Mouse (Mus musculus) bone marrow macrophage, adult 2 months (primary cell): ENCODE results near the gene Zbtb48. TPM values are rescaled to one million over a fixed set of nuclear protein-coding genes. Genes with fewer than 3 reads are reported as not detected.

Experiments used
- H3K27ac ChIP-seq: 2 replicates; pipeline ENCODE4 v1.5.1; 2012; ENCODE audit warnings: low read depth, low read length; ENCODE audit not compliant: insufficient read depth
- H3K4me1 ChIP-seq: 2 replicates; pipeline ENCODE4 v1.6.1; 2012; ENCODE audit warnings: low read length; ENCODE audit not compliant: control insufficient read depth, insufficient read depth
- H3K4me3 ChIP-seq: 2 replicates; pipeline ENCODE4 v1.5.1; 2012; ENCODE audit warnings: mild to moderate bottlenecking, low read length, moderate library complexity; ENCODE audit not compliant: insufficient read depth
- CTCF ChIP-seq: IDR thresholded peaks from 2 replicates; pipeline ENCODE4 v1.5.1; 2012; ENCODE audit warnings: low read depth, mild to moderate bottlenecking, low read length, moderate library complexity
- POLR2A ChIP-seq: IDR thresholded peaks from 2 replicates; pipeline ENCODE4 v1.6.1; 2012; ENCODE audit warnings: mild to moderate bottlenecking, low read depth, low read length, borderline replicate concordance
- polyA plus RNA-seq: library from polyadenylated mRNA; stranded (reverse); fragments of >200 nt; gene quantifications from 2 replicates; pipeline ENCODE4 v1.2.4, GENCODE M21; 2012; ENCODE audit not compliant: missing spikeins, insufficient read depth, insufficient read length

The Zbtb48 gene
- polyA plus RNA-seq, 1 experiment = 7.5 TPM

GRCm38 (mm10) chr4:152006137-152006536, 21.3 kb downstream of the Zbtb48 start:
- no peak overlapping the region for H3K27ac ChIP-seq
- H3K4me1 ChIP-seq = no peaks in the 10 kb centered on the region; the same call in 1 of the 2 replicates
- peak; percentile 46; the same call in 1 of the 2 replicates for TF ChIP-seq CTCF
- TF ChIP-seq POLR2A = no peak
- no peak overlapping the region for H3K4me3 ChIP-seq

DNA sequence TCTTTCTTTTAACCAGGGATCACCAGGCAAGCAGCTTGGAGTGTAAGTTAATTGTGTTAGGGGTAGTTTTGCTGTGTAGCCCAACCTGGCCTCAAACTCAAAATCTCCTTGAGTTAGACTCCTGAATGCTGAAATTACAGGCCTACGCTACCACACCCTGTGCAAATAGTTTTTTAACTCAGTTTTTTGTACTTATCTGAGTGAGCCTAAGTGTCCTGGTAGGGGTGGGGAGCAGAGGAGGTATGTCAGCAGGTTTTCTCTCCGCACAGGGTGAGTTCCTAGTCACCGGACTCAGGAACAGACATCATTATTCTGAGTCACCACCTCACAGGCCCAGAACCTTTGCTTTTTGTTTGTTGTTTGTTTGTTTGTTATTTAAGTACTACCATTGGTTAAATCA, 25.4 kb downstream of the Zbtb48 start:
- Histone ChIP-seq H3K27ac (no peak overlapping the region), H3K4me3 (no peak overlapping the region), H3K4me1 (peaks cover 22% of the 10 kb centered on the region)
- no peak for TF ChIP-seq CTCF
- TF ChIP-seq POLR2A = no peak

GRCm38 (mm10) chr4:152001335-152001734, 26.1 kb downstream of the Zbtb48 start:
- Histone ChIP-seq H3K4me1 (peaks cover 22% of the 10 kb centered on the region), H3K4me3 (no peak overlapping the region), H3K27ac (no peak overlapping the region)
- TF ChIP-seq POLR2A = no peak
- no peak for TF ChIP-seq CTCF

DNA sequence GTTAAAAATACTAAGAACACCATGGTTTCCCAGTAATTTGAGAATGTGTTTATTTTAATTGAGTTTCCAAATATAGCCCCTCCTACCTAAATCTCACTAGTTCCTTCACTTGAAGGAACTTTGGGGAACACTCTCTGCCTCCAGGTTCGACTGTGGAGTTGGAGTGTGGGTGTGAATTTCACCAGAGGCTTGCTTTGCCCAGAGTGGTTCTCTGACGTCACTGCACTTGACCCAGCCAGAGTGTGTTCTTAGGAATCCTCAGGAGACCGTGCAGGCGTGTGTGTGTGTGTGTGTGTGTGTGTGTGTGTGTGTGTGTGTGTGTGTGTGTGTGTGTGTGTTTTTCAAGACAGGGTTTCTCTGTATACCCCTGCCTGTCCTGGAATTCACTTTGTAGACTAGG, 26.6 kb downstream of the Zbtb48 start:
- peaks cover 22% of the 10 kb centered on the region for H3K4me1 ChIP-seq
- H3K27ac ChIP-seq = no peak overlapping the region
- no peak overlapping the region for H3K4me3 ChIP-seq
- TF ChIP-seq CTCF (no peak), POLR2A (no peak)

- no peak overlapping the region for H3K4me3 ChIP-seq
- TF ChIP-seq CTCF = no peak
- no peak for TF ChIP-seq POLR2A
- H3K4me1 ChIP-seq = peaks cover 23% of the 10 kb centered on the region
- H3K27ac ChIP-seq = peak overlapping the region; percentile 46
These were observed 28.0 kb downstream of the Zbtb48 start for GRCm38 (mm10) chr4:151999481-151999880.

DNA sequence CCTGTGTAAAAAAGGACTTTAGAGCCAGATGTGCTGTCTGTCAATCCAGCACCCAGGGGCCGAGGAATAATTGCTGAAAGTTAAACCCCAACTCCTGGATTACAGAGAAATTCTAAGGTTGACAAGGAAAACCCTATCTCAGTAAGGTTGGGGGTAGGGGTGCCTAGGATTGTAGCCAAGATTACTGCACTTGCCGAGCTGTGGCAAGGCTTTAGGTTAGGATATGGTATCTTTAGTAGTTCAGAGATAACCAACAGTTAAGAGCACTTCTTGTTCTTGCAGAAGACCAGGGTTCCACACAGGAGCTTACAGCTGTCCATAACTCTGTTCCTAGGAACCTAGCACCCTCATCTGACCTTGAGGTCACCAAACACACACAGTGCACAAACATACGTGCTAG, 29.8 kb downstream of the Zbtb48 start:
- TF ChIP-seq POLR2A (no peak), CTCF (no peak)
- Histone ChIP-seq H3K4me3 (no peak overlapping the region), H3K4me1 (peaks cover 25% of the 10 kb centered on the region), H3K27ac (no peak overlapping the region)

DNA sequence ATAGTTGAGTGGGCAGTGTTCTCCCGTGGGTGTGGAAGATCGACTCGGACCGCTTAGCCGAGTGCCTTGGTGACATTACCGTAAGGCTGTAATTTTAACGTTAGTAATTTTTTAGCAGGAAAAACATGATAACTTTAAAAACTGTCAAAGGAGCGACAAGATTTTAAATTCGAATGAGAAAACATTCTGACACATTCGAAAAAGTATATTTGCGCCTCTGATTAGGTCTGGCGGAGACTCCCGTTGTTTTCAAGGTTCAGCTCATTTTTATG, 30.6 kb downstream of the Zbtb48 start:
- peak overlapping the region; percentile 56 for H3K27ac ChIP-seq
- H3K4me1 ChIP-seq = peaks cover 25% of the 10 kb centered on the region
- H3K4me3 ChIP-seq = peak overlapping the region; percentile 85
- TF ChIP-seq POLR2A (no peak), CTCF (no peak)

DNA sequence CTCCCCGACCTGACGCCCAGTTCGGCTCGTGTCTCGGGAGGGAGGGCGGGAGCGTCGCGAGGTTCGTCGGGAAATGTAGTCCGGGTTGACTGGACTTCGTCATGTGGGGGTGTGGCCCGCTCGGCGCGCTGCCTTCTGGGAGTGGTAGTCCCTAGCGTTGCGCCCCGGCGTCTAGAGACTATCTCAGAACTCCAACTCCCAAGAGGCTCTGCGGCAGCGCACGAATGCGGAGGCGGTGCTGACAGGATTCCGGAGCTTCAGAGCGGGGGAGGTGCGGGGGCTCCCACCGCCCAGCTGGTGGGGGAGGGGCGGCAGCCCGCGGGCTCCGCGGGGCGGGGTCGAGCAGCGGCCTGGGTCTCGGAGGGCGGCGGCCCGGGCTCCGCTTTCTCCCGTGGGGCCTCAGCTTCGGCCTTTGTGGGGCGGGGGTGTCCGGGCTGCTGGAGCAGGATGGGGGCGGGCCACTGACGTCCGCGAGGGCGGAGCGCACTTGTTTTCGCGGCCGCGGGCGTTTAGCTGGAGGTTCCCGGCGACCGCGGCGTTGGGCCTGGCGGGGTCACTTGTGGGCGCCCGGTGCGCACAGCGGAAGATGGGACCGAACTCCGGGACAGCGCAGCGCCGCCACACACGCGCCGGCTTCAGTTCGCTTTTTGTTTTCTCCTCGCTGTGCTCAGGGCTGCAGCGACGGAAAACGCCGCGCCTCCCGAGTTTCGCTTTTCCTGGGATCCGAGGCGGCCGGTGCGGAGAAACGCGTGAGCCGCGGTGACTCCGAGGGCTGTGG, 31.1 kb downstream of the Zbtb48 start, which contains the start of gene Phf13:
TSS of gene Phf13 (minus strand) at position 86 of the 778 bp plus-strand sequence.
- H3K4me1 ChIP-seq = peaks cover 25% of the 10 kb centered on the region
- TF ChIP-seq POLR2A (no peak), CTCF (no peak)
- H3K4me3 ChIP-seq = peak within 1 kb of the TSS; percentile 99
- peak within 1 kb of the TSS; percentile 56 for H3K27ac ChIP-seq

DNA sequence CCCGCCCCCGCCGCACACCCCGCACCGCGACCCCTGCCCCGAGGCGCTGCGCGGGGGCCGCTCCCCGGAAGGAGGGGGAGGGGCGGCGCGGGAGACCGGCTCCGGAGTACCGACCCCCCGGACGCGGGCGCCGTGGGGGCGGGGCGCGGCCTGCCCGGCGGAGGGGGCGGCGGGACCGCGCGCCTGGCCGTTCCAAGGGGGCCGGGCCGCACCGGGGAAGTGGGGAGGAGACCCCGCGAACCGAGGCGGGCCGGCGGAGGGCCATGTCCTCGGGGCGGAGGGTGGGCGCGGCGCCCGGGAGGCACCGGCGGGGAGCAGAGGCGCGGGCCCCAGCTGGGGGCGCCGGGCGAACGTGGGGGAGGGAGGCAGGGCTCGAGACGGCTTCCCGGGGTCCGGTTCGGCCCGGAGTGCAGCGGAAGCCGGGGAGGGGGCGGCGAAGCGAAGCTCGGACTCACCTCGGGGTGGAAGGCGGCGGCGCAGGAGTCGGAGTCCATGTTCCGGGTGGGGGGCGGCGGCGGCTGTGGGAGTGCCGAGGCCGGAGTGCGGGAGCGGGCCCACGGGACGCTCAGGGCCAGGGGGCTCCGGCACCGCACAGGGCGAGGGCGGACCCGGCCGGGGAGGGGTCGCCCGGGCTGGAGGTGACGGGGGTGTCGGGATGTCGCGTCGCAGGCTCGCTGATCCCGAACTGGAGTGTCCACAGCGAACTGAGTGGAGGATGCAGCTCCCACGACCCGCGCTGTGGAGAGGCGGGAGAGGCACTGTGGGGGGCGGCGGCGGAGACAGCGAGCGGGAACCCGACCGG, 31.9 kb downstream of the Zbtb48 start:
- Histone ChIP-seq H3K4me3 (peak overlapping the region; percentile 99), H3K4me1 (peaks cover 20% of the 10 kb centered on the region), H3K27ac (no peak overlapping the region)
- no peak for TF ChIP-seq CTCF
- no peak for TF ChIP-seq POLR2A

- Histone ChIP-seq H3K27ac (no peak overlapping the region), H3K4me3 (peak overlapping the region; percentile 99), H3K4me1 (peaks cover 10% of the 10 kb centered on the region)
- TF ChIP-seq CTCF (no peak), POLR2A (no peak)
These were observed 33.0 kb downstream of the Zbtb48 start for GRCm38 (mm10) chr4:151994228-151995171.
